Mouse (Mus musculus): ENCODE measurements around the gene Hoxd8.

Gene Hoxd8

DNA sequence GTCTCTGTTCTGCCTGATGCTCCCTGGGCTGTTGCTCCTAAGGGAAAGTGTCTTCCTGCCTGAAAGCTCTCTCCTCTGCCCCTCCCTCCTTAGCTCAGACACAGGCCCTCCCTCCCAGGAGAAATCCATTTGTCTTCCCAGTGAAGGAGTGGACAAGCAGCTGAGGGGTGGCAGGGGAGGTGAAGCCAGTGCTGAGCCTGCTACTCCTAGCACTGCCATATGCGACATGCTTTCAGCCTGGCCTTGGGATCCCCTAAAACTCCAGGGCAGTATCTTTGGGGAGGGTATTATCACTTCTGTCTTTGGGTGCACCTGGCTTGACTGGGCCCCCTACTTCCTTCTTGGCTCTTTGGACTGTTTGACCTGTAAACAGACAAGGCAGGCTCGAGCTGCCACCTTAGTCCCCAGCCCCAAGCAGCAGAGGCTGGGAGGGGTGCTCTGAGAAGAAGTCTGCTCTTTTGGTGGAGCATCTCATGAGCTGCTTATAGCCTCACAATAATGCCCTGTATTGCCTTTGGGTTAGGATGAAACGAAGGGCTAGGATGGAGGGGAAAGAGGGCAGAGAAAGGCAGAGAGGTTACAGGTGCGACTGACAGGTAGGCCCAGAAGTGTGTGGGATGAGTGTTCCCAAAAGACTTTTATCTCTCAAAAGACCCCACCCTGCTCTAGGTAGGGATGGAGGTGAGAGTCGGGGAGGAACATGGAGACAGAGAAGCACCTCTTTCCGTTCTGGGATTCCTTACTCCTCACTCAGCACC is 41.3 kb downstream of the Hoxd8 start:
- intact Hi-C loops (cut with DNase I), result no loop called here

DNA sequence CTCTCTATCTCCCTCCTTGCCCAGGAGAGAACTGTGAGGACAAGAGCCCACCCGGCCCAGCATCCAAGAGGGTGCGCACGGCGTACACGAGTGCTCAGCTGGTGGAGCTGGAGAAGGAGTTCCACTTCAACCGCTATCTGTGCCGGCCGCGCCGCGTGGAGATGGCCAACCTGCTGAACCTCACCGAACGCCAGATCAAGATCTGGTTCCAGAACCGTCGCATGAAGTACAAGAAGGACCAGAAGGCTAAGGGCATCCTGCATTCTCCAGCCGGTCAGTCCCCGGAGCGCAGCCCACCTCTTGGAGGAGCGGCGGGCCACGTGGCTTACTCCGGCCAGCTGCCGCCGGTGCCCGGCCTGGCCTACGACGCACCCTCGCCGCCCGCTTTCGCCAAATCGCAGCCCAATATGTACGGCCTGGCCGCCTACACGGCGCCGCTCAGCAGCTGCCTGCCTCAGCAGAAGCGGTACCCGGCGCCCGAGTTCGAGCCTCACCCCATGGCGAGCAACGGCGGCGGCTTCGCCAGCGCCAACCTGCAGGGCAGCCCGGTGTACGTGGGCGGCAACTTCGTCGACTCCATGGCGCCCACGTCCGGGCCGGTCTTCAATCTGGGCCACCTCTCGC is 42.0 kb downstream of the Hoxd8 start:
- intact Hi-C loops (cut with DNase I), result no loop called here

DNA sequence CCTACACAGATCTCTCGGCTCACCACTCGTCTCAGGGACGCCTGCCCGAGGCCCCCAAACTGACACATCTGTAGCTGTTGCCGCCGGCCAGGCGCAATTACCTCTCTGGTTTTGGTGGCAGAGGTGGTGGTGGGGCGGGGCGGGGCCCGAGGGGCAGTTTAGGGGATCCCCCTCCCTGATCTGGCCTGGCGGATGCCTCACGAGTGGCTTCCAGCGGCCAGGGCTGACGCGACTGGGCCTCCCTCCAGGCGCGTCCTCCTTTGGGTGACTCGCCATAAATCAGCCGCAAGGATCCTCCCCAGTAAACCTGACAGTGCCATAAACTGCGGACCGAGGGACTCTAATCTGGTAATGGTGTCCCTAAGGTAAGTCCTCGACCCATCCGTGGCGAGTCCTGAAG is 42.6 kb downstream of the Hoxd8 start:
- intact Hi-C loops (cut with DNase I), result no loop called here

DNA sequence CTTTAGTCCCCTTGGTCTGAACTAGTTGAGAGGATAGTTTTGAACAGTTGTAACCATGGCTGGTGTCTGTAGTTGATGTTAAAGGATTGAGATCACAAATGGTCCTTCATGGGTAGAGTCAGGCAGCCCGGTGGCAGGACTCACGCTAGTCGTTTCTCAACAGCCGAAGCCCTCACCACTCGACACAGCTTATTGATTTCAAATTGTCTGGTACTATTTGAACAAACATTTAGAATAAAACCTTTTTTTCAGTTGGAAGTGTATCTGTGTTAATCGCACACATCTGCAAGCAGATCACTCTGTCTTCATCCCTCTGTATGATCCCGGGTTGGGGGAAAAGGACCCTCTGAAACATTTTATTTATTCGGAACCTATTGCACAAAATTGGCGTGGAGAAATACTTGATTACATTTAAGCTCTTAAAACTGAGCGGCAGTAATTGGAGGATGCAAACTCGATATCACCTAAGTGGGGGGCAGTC is 43.3 kb downstream of the Hoxd8 start:
- intact Hi-C loops (cut with DNase I), result no loop called here

DNA sequence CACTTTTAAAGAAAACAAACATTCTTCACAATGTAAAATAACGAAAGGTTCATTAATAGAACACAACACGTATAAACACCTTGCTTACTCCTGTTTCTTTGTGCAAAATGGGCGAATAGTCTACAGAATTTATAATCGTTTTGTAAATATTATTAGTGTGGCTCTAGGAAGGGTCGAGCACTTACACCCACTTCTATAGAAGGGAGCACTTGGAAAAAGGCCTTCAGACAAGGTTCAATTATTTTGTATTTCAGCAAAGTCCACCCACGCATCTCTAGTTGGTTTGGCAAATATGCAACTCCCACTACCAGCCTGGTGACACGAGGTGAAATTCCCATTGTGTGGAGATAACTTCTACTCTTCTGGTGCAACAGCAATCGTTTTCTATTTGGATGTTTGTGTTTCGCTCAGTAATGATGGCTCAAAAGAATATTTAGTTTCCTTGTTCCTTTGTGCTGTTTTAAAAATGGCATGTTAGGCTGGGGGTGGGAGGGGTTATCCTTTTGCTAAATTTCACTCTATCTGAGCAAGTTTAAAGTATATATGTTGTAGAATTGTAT is 44.1 kb downstream of the Hoxd8 start:
- intact Hi-C loops (cut with DNase I), result no loop called here

DNA sequence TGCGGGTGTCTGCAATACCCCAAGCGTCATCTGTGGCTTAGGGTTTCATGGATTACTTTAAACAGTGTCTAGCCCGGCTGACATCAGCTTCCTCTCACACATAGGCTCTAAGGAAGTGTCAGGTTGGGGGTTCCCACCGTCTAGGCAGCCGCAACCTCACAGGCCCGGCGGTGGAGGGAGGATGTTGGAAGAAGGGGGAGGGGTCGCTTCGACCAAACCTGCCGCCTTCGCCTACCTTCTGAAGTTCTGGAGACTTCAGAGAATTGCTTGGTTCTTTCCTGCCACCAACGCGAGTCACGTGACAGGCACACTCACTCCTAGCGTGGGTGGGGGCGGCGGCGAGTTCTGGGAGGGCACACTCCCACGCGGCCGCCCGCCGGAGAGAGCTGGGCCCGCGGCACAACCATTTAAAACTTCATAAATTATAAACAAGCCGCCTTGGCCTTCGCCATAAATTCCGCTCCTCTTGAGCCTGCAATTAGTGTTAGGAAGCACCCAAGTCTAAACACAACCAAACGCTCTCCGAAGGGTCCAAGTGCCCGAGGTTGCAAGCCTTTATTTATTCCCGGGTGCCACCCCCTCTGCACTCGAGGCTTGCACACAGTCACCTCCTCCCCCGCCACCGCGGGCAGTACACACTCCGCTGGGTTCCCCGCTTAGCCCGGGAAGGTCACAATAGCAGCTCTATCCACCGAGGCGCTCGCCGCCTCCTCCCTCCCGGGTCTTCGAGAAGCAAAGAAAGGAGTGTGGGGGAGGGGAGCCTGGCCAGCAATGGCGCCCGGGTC is 45.1 kb downstream of the Hoxd8 start:
- intact Hi-C loops (cut with DNase I), result no loop called here

DNA sequence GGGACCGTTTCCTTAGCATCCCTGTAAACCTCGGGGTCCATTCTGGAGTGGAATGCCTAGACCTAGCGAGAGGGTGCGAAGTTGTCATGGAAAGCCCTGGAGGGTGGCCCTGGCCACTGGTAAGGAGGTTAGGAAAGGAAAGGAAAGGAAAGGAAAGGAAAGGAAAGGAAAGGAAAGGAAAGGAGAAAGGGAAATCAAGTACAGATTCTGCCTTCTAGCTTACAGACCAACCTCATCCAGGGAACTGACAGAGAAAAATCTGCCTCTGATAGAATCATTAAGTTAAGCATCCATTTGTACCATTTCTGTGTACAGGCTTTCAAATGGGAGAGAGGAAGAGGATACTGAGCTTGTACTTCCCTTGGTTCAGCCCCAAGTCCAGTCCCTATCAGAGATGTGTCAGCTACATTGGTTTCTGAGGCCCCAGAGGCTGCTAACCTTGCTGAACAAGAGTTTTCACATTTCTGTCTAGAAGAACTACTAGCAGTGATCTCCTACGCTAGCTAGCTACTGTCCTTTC is 46.4 kb downstream of the Hoxd8 start:
- intact Hi-C loops (cut with DNase I), result no loop called here

DNA sequence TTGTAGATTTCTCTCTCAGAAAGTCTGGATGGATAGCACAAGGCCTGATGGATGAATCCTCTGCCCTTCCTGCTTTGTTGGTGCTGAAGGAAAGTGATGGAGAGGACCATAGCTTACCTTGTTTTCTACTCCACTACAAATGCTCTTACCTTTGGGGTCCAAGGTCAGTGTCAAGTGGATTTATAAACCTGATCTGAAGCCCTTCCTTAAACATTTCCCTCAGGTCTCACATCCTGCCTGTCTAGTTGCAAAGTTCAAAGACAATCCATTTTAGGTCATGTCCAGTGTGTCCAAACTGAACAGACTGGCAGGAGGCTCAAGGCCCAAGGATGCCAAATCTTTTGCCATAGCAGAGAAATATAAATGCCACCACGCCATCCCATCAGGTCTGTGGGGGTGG is 47.4 kb downstream of the Hoxd8 start:
- intact Hi-C loops (cut with DNase I), result no loop called here

DNA sequence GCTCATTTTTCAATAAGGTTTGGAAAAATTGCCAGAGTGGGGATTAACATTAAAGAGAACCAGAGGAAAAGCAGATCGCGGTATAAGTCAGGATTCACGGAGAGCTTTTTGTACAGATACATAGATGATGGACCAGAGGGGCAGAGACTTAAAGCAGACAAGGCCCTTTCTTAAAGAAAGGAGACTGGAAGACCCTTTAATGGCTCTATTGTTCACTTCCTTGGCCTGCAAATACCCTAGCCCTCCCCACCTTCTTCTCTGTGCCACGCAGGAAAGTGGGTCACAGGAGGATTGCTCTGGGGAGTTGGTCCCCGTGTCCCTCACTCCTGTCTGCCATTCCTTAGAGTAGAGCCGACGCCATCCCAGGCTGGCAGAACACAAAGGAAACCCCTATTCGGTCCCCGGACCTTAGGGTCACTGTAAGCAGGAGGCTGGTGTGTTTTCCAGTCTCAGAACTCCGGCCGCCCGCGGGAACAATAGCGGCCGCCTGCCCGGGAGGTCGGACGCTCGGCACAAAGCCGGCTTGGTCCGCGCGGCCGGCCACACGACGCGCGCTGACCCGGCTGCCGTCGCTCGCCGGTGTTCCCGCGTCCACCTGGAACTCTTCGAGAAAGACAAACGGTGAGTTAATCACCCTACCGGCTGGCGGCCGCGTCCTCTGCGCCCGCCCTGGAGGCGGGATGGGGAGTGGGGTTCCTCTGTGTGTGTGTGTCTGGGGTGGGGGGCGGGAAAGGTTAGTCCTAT is 48.2 kb downstream of the Hoxd8 start:
- intact Hi-C loops (cut with DNase I), result no loop called here

DNA sequence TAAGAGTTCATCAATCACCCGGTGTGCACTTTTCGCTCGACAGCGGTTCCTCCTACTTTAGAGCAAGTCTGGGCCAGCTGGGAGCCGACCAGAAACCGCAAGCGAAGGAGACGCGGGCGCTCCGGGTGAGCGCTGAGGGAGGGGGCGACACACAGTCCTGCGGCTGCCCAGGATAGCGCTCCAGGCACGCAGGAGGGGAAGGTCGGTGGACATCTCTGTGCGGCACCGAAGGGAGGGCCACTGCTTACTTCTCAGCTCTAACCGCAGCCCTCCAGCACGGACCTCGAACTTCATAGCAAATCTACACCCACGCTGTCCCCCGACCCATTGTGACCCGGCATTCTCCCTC is 48.7 kb downstream of the Hoxd8 start:
- intact Hi-C loops (cut with DNase I), result no loop called here

DNA sequence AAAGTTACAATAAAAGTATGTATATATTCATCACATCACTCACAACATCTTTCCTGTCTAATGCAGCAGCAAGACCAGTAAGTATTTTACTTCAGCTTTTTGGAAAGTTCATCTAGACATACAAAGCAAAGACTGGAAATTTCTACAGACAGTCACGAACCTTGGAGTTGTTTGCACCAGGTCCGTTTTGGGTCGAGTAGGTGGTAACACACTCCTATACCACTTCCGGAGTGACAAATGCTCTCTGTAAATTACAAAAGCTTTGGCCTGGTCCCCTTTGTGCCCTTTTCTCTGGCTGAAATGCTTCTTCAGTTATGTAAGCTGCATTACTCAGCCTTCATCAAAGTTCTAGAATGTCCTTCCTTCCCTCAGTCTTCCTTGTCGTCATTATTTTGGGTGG is 49.3 kb downstream of the Hoxd8 start:
- intact Hi-C loops (cut with DNase I), result no loop called here

Small RNAs within 50 kb of the gene (microRNA-seq; reads per million reads assigned to microRNA genes)
- 0 reads per million in 2 experiments for gene Gm44463
- gene Mir10b, result 17,403 to 34,599 reads per million in 2 experiments
